Mouse (Mus musculus): Measurements from ENCODE around the gene Sap30.

The Sap30 gene

DNA sequence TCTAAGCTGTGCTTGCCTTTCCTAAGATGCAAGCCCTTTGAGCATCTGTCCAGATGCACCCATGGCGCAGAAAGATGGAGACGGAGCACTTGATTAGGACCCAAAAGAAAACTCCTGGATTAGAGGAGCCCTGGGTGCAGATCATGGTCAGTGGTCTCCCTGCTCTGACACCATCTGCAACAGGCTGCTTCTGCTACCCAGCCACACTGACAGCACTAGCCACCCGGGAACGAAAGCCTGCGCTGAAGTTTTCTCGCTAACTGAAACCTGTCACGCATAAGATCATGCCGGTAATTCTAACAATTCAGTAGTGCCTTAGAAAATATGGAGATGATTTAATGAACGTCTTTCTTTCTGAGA is 51.2 kb downstream of the Sap30 start:
- no peak for DNase-seq (ENCODE audit: low read depth, low spot score)

DNA sequence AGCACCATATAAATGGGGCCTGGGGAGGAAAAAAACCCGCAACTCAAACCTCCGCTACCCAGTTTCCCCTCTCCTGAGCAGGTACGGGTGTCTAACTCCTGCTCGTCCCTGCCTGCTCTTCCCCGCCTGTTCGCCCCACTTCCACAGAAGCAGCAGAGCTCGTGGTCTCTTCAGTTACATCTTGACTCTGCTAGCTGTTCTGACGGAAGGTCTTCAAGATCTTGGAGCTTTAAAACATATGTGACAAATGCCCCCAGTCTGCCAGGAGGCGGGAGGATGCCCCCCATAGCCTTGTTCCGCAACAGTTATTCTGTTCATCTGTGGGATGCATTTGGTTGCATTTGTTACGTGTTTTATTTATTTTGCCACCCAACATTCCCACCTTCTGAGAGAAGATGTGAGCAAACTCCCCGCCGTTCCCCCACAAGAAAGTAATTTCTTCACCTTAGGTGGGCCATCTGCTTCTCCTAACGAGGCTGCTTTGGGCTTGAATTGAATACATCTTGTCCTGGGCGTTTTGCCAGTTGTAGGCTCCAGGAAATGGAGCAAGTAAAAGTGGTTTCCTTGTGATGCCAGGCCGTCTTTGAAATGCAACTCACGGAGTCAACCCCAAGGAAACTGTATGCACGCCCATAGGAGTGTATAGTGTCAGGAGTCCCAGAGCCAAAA is 51.8 kb downstream of the Sap30 start:
- peak; percentile 55 for DNase-seq (ENCODE audit: low read depth, low spot score)

DNA sequence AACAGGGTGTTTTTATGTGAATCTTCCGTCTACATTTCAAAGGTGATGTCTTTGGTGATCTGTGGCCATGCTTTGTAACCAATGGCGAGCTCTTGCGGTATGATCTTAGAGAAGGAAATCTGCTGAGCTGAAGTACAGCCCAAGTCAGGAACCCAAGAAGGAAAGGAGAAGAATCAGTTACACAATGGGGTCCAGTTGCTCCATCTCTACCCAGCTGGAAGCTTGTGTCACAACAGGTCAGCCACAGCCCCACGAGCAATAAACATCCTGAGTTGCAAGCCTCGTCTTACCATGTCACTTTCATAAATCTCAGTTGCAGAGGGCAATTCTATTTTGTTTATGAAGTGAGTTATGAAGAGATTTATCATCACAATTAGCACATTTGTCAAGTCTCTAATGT is 54.9 kb downstream of the Sap30 start:
- no peak for DNase-seq (ENCODE audit: low read depth, low spot score)
